Mouse (Mus musculus) c-Kit-positive CD71-positive TER-119-negative erythroid progenitor cells, embryonic 14.5 days (primary cell): Measurements from ENCODE around the gene L3mbtl2.
"Not testable (repeated sequence)": the region's sequence is repeated elsewhere in the genome, so short reads cannot be mapped to it uniquely, and the experiment has no call there.

Experiments
- DNase-seq: peaks from one replicate; pipeline ENCODE4 v3.0.0-alpha.2; 2013; ENCODE audit warnings: low read depth

Gene L3mbtl2

GRCm38 (mm10) chr15:81663697-81664561 lies at the start of gene L3mbtl2:
L3mbtl2 (plus strand) TSS chr15:81663889.
- DNase-seq: peak; percentile 93

GRCm38 (mm10) chr15:81649516-81650455 lies 13.9 kb upstream of the L3mbtl2 start:
- DNase-seq: no peak

DNA sequence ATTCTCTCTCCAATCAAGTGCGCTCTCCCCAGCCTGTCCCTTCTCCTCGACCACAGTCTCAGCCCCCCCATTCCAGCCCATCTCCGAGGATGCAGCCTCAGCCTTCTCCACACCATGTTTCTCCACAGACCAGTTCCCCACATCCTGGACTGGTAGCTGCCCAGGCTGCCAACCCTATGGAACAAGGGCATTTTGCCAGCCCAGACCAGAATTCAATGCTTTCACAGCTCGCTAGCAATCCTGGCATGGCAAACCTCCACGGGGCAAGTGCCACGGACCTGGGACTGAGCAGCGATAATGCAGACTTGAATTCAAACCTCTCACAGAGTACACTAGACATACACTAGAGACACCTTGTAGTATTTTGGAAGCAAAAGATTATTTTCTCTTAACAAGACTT lies 13.1 kb upstream of the L3mbtl2 start:
- no peak for DNase-seq

DNA sequence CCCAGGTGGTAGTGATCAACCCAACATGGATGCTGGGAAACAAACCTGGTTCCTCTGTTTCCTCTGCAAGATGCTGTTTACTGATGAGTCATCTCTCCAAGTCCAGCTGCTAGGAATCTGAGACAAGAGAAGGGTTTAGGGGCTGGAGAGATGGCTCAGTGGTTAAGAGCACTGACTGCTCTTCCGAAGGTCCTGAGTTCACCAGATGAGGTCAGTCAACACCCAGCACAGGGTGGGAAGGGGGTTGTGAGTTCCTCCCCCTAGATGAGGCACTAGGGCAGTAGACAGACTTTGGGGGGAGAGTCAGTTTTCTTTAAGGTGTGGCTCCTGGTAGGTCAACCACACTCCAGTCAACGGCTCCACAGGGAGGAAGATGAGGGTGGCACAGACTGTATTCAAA lies 2.0 kb upstream of the L3mbtl2 start:
- DNase-seq: no peak

DNA sequence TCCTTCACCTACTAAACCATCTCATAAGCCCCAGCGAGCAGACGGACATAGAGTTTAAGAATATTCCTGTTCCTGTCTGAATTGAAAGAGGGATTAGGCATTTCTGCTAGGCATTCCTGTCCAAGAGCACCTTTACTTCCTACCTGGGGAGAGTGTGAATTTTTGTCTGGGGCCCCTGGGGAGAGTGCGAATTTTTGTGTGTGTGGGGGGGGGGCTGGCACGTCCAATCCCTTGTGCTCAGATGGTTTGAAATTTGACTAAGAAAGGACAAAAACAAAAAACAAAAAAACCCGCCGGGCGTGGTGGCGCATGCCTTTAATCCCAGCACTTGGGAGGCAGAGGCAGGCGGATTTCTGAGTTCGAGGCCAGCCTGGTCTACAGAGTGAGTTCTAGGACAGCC lies 408 bp upstream of the L3mbtl2 start:
- DNase-seq: no peak

DNA sequence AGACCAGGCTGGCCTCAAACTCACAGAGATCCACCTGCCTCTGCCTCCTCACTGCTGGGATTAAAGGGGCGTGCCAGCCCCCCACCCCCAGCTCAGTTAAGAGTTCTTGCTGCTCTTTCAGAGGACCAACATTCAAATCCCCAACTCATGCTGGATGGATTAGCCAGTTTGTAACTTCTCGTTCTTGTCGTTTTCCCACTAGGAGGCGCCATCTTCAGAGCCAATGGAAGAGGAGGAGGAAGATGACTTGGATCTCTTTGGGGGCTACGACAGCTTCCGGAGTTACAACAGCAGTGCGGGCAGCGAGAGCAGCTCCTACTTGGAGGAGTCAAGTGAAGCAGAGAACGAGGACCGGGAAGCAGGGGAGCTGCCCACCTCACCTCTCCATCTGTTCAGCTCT lies 3.3 kb downstream of the L3mbtl2 start:
- DNase-seq: peak; percentile 34

DNA sequence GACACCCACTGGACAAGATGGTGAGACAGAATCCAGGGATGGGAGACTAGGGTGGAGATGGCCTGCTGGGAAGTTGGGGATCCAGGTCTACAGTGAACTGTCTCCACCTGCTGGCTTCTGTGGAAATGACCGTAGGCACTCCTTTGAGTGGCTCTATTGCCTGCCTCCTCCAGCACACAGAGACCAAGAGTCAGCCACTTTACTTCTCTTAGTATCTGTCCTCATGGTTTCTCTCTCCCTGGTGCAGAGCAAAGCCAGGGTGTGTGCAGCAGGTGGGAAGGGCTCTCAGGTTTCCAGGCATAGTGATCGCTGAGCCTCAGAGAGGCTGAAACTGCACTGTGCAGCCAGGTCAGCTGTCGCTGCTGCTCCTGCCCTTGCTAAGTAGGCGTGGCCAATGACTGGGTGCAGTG lies 6.5 kb downstream of the L3mbtl2 start:
- DNase-seq: peak; percentile 25

GRCm38 (mm10) chr15:81676637-81677036 lies 12.9 kb downstream of the L3mbtl2 start:
- no peak for DNase-seq

GRCm38 (mm10) chr15:81680301-81680805 lies 16.7 kb downstream of the L3mbtl2 start:
- no peak for DNase-seq

DNA sequence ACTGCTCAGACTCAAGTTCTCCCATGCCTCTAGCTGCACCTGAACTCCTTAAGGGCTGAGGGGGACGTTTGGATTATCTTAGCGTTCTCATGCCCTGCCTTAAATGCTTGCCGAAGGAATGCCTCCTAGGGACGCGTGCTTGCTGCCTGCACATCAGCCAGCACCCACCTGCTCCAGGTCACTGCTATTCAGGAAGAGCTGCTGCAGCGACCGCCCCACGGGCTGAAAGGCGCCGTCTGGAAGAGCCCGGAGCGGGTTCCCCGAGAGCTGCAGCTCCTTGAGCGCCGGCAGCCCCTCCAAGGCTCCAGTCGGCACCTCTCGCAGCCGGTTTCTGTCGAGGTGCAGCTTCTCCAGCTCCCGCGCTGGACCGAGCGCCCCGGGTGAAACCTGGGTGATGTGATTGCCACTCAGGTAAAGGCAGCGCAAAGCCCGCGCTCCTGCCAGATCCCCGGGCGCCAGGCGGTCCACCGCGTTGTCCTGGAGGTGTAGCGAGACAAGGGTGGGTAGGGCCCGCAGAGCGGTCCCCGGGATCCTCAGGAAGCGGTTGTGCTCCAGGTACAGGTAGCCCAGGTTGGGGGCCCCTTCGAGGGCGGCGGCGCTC lies 29.8 kb downstream of the L3mbtl2 start:
- DNase-seq: no peak

GRCm38 (mm10) chr15:81693967-81694881 lies 30.5 kb downstream of the L3mbtl2 start:
- peak; percentile 51 for DNase-seq

GRCm38 (mm10) chr15:81694891-81695290 lies 31.2 kb downstream of the L3mbtl2 start:
- no peak for DNase-seq

DNA sequence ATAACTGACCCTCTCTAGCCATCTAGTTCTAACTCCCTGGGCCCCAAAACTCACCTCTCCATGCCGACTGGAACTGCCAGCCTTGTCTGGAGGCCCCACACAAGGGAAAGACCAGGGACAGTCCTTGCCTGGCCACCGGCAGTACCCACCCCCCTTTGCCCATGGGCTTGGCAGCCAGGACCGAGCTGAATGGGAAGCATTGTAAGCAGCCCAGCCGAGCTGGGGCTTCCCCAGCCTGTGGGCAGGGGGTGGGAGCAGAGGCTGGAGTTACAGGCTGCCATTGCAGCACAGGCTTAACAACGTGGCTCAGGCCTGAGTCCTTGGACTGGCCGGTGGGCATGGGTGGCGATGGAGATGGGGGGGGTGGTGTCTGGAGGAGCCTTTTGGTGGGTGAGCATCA lies 33.5 kb downstream of the L3mbtl2 start, which contains the start of gene Chadl:
Gene Chadl (minus strand): TSS at position 113 of the 400 bp plus-strand sequence.
- DNase-seq: no peak

DNA sequence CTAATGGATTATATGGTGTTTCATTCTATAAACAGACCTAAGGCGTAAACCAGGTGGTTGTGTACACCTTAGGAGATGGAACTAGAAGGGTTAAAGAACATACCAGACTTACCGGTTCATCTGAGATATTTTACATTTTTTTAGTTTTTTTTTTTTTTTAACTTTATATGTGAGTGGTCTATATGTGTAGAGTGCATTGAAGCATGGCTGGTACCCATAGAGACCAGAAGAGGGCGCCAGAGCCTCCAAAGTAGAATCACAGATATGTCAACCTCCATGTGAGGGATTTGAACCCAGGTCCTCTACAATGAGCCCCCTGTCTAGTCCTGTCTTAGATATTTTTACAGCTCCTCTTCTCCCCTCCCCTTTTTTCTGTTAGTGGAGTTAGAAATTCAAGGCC lies 34.2 kb downstream of the L3mbtl2 start:
- DNase-seq: peak; percentile 47

- DNase-seq: no peak
These were observed 34.8 kb downstream of the L3mbtl2 start for GRCm38 (mm10) chr15:81698532-81698931.

GRCm38 (mm10) chr15:81700161-81700560 lies 36.5 kb downstream of the L3mbtl2 start:
- no peak for DNase-seq

DNA sequence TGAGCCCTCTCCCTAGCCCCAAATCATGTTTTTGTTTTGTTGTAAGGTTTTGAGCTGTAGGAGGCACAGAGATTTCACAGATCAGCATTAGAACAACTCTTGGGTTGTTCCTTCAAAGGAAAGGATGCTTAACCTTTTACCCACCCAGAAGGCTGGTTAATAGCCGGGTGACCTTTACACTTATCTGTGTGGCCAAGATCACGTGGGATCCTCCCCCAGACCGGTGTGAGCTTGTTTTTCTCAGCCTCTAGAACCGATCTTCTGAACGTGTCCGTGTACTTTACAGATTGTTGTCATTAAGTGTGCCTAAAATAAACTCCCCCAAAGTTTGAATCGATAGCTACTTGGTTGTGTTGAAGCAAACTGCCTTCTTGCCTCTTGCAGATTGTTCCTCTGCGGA lies 36.9 kb downstream of the L3mbtl2 start:
- DNase-seq: no peak

- DNase-seq: not testable (repeated sequence)
These were observed 37.7 kb downstream of the L3mbtl2 start for GRCm38 (mm10) chr15:81701350-81701749.

DNA sequence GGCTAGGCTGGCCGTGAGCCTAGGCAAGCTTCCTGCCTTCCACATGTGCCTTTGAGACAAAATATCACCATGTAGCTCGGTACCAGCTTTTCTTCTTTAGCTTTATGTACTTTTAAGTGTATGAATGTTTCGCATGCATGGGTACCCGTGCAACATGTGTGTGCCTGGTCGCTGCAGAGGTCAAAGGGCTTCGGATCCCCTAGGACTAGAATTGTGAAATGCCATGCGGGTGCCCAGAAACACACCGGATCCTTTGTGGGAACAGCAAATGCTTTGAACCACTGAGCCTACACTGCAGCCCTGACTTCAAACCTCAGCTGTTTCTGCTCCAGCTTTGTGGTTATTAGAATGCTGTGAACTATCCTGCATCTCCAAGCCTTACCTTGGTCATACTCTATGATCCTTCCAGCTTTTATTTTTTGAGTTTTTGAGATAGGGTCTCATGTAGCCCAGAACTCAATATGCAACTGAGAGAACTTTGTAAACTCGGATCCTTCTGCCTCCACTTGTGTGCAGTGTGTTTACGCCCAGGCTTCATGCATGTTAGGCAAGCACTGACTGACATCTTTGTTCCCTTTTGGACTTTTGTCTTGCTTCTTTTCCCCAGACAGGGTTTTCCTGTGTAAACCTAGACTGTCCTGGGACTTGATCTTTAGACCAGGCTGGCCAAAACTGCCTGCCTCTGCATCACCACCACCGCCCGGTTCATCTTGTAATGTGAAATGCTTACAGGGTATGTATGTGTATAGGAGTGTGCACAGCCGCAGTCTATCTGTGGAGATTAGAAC lies 38.8 kb downstream of the L3mbtl2 start:
- no peak for DNase-seq

DNA sequence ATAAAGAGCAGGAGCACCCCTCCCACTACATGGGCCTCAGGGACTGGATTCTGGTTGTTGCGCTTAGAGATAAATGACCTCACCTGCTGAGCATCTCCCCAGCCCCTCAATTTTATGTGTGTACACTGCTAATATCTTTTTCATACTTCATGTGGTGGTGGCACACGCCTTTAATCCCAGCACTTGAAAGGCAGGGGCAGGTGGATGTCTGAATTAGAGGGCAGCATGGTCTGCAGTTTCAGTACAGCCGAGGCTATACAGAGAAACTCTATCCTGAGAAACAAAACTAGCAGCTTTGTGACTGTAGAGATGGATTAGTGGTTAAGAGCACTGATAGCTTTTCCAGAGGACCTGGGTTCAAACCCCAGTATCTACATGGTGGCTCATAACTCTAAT lies 39.4 kb downstream of the L3mbtl2 start:
- no peak for DNase-seq
